Comparison of ENCODE assay signal across 8 mouse cellular contexts in the genomic region with DNA sequence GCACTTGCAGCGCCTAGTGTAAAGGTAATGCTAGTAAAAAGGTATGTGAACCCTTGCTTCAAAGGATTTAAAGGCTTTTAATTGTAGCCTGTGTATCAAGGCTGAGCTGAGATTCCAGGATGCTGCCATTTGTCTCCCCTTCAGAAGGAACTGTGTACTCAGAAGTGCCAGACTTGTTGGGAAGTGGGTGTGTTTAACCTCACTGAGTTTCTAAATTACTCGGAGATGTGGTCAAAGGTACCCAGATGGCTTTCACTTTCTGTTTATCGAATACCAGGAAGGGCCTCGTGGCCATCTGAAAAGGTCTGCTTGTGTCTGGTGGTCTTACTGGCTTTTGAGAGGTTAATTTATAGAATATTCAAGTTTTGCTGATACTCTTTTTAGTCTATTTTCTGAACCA. TPM values are rescaled to one million over a fixed set of nuclear protein-coding genes. Genes with fewer than 3 reads are reported as not detected.
DNase-seq lines count a peak whose midpoint lies in the region; ATAC-seq and TF ChIP-seq lines count a peak whose summit lies in the region.

No protein-coding gene starts in this region.

- H3K9me3 ChIP-seq in embryonic facial prominence, embryonic 12.5 days, result no peaks in the 10 kb centered on the region
- H3K9me3 ChIP-seq in limb, embryonic 10.5 days (replicated peaks), result no peaks in the 10 kb centered on the region
- no peaks in the 10 kb centered on the region for H3K9me3 ChIP-seq in neural tube, embryonic 12.5 days

- H3K36me3 ChIP-seq in liver, adult 2 months (ENCODE audit: control insufficient read depth, insufficient read depth, low read length), result no peaks in the 10 kb centered on the region; the same call in 1 of the 2 replicates
- H3K36me3 ChIP-seq in embryonic facial prominence, embryonic 12.5 days, result no peaks in the 10 kb centered on the region
- H3K36me3 ChIP-seq in limb, embryonic 10.5 days, result no peaks in the 10 kb centered on the region
- H3K36me3 ChIP-seq in neural tube, embryonic 12.5 days, result no peaks in the 10 kb centered on the region

- peaks cover 10% of the 10 kb centered on the region for H3K4me1 ChIP-seq in liver, adult 2 months (ENCODE audit: control insufficient read depth, insufficient read depth, low read length)
- peaks cover 11% of the 10 kb centered on the region for H3K4me1 ChIP-seq in embryonic facial prominence, embryonic 12.5 days
- peaks cover 20% of the 10 kb centered on the region for H3K4me1 ChIP-seq in limb, embryonic 10.5 days
- peaks cover 13% of the 10 kb centered on the region for H3K4me1 ChIP-seq in neural tube, embryonic 12.5 days

- DNase-seq in liver, adult 2 months (ENCODE audit: extremely low read depth, low read depth, low spot score), result peak; percentile 83
- no peak for DNase-seq in liver
- DNase-seq in limb, embryonic 10.5 days (ENCODE audit: low spot score), result no peak
- no peak for DNase-seq in embryo, embryonic 11 days
- no peak for DNase-seq in cerebellum, adult 11 months
- DNase-seq in adrenal gland, postnatal 36 days, result no peak

- H3K79me2 ChIP-seq in liver, adult 2 months (ENCODE audit: control insufficient read depth, insufficient read depth, low read length), result peaks cover 14% of the 10 kb centered on the region; the same call in 1 of the 2 replicates

- no peaks in the 10 kb centered on the region for H3K27me3 ChIP-seq in liver, adult 2 months (ENCODE audit: control insufficient read depth, insufficient read depth, low read length)
- H3K27me3 ChIP-seq in embryonic facial prominence, embryonic 12.5 days, result no peaks in the 10 kb centered on the region
- H3K27me3 ChIP-seq in limb, embryonic 10.5 days (ENCODE audit: low read depth, poor library complexity, severe bottlenecking), result no peaks in the 10 kb centered on the region
- no peaks in the 10 kb centered on the region for H3K27me3 ChIP-seq in neural tube, embryonic 12.5 days (replicated peaks)

- WGBS in liver, adult 2 months, result 7% methylated on average over 4 of the region's 4 CpGs
- WGBS in embryonic facial prominence, embryonic 12.5 days, result 39% methylated on average over 4 of the region's 4 CpGs
- 37% methylated on average over 4 of the region's 4 CpGs for WGBS in limb, embryonic 10.5 days
- WGBS in neural tube, embryonic 12.5 days, result 56% methylated on average over 4 of the region's 4 CpGs

- peak overlapping the region; percentile 46 for H3K4me3 ChIP-seq in liver, adult 2 months (ENCODE audit: insufficient read depth, low read depth, low read length)
- peak overlapping the region; percentile 69 for H3K4me3 ChIP-seq in embryonic facial prominence, embryonic 12.5 days
- H3K4me3 ChIP-seq in limb, embryonic 10.5 days, result peak overlapping the region; percentile 88
- peak overlapping the region; percentile 94 for H3K4me3 ChIP-seq in neural tube, embryonic 12.5 days

- no peak for ATAC-seq in embryonic facial prominence, embryonic 12.5 days (ENCODE audit: insufficient number of reproducible peaks, insufficient read depth, low FRiP score, low TSS enrichment)
- ATAC-seq in neural tube, embryonic 12.5 days (ENCODE audit: low FRiP score, low read depth), result no peak

- no peak for TF ChIP-seq CTCF in liver, adult 2 months (IDR thresholded peaks at IDR 0.05; ENCODE audit: low read depth, low read length)

- peak overlapping the region; percentile 34 for H3K9ac ChIP-seq in liver, adult 2 months (ENCODE audit: low read depth, low read length)
- H3K9ac ChIP-seq in embryonic facial prominence, embryonic 12.5 days, result peak overlapping the region; percentile 96; the same call in 1 of the 2 replicates
- no peak overlapping the region for H3K9ac ChIP-seq in neural tube, embryonic 12.5 days

- TF ChIP-seq POLR2A in liver, adult 2 months (IDR thresholded peaks at IDR 0.05; ENCODE audit: extremely low read depth, insufficient read depth, low read length), result no peak

- peak overlapping the region; percentile 91 for H3K4me2 ChIP-seq in embryonic facial prominence, embryonic 12.5 days (replicated peaks)
- H3K4me2 ChIP-seq in neural tube, embryonic 12.5 days (replicated peaks), result peak overlapping the region; percentile 88

- H3K27ac ChIP-seq in liver, adult 2 months (replicated peaks; ENCODE audit: insufficient read depth, low read depth, low read length), result peak overlapping the region; percentile 55
- no peak overlapping the region for H3K27ac ChIP-seq in embryonic facial prominence, embryonic 12.5 days
- no peak overlapping the region for H3K27ac ChIP-seq in limb, embryonic 10.5 days
- no peak overlapping the region for H3K27ac ChIP-seq in neural tube, embryonic 12.5 days

RNA-seq across cellular contexts. Expression of a gene that starts 1.9 kb away (rescaled TPM):
- total RNA-seq in liver, adult 2 months (2014; rRNA removed), result 35.0 and 46.2 TPM in 2 replicates
- 44.0 and 49.1 TPM in 2 replicates for polyA plus RNA-seq in liver, adult 2 months (2012; rRNA removed)
- polyA plus RNA-seq in embryonic facial prominence, embryonic 12.5 days (2016; fragmentation: Nextera tagmentation; extraction: Ambion mirVana), result 10.9 and 11.3 TPM in 2 replicates
- 8.0 and 9.1 TPM in 2 replicates for polyA plus RNA-seq in limb, embryonic 10.5 days (2016; fragmentation: Nextera tagmentation; extraction: Ambion mirVana)
- 17.2 and 17.3 TPM in 2 replicates for polyA plus RNA-seq in neural tube, embryonic 12.5 days (2016; fragmentation: Nextera tagmentation; extraction: Ambion mirVana)
- total RNA-seq in adrenal gland, postnatal 36 days (2021), result 10 to 100 TPM; 41.1 to 45.6 TPM

RNA-seq across cellular contexts. Expression of a gene that starts 45.4 kb away (rescaled TPM):
- 0.13 TPM in 1 of 2 replicates, not detected in the other for total RNA-seq in liver, adult 2 months (2014; rRNA removed)
- polyA plus RNA-seq in liver, adult 2 months (2012; rRNA removed), result 0.37 and 0.65 TPM in 2 replicates
- polyA plus RNA-seq in embryonic facial prominence, embryonic 12.5 days (2016; fragmentation: Nextera tagmentation; extraction: Ambion mirVana), result 6.3 and 7.6 TPM in 2 replicates
- polyA plus RNA-seq in limb, embryonic 10.5 days (2016; fragmentation: Nextera tagmentation; extraction: Ambion mirVana), result 6.8 and 7.3 TPM in 2 replicates
- polyA plus RNA-seq in neural tube, embryonic 12.5 days (2016; fragmentation: Nextera tagmentation; extraction: Ambion mirVana), result 0.68 and 0.79 TPM in 2 replicates
- total RNA-seq in adrenal gland, postnatal 36 days (2021), result not detected
